Mouse (Mus musculus) heart, postnatal 4 days (tissue): ENCODE results near the gene Actn1. TPM values are rescaled to one million over a fixed set of nuclear protein-coding genes. Genes with fewer than 3 reads are reported as not detected.
A peak's percentile ranks its signal among the peaks of the same experiment; 100 is the strongest.
"Not testable (repeated sequence)": the region's sequence is repeated elsewhere in the genome, so short reads cannot be mapped to it uniquely, and the experiment has no call there.

ENCODE experiments used
- DNase-seq: peaks from one replicate; pipeline ENCODE4 v3.0.0; 2021
- total RNA-seq, 2 experiments: library from RNA; stranded (reverse); gene quantifications; 2 replicates each; pipeline ENCODE4 v1.2.3; 2021

The Actn1 gene
- 100 to 1,000 TPM; 114 to 116 TPM for total RNA-seq

GRCm38 (mm10) chr12:80260056-80260743 is at the start of gene Actn1:
TSS of gene Actn1 (minus strand) at chr12:80260371.
- peak; percentile 94 for DNase-seq

GRCm38 (mm10) chr12:80307556-80307955 is 47.4 kb upstream of the Actn1 start:
- DNase-seq: no peak

GRCm38 (mm10) chr12:80304518-80304917 is 44.3 kb upstream of the Actn1 start:
- no peak for DNase-seq

GRCm38 (mm10) chr12:80300833-80301456 is 40.8 kb upstream of the Actn1 start:
- DNase-seq: no peak

GRCm38 (mm10) chr12:80298714-80299113 is 38.5 kb upstream of the Actn1 start:
- no peak for DNase-seq

- no peak for DNase-seq
Observed at GRCm38 (mm10) chr12:80291895-80292435, 31.8 kb upstream of the Actn1 start.

- peak; percentile 29 for DNase-seq
Observed at GRCm38 (mm10) chr12:80290964-80291363, 30.8 kb upstream of the Actn1 start.

- DNase-seq: no peak
Observed at GRCm38 (mm10) chr12:80290483-80290882, 30.3 kb upstream of the Actn1 start.

GRCm38 (mm10) chr12:80289722-80290121 is 29.6 kb upstream of the Actn1 start:
- no peak for DNase-seq

GRCm38 (mm10) chr12:80285890-80286289 is 25.7 kb upstream of the Actn1 start:
- no peak for DNase-seq

GRCm38 (mm10) chr12:80284251-80284650 is 24.1 kb upstream of the Actn1 start:
- not testable (repeated sequence) for DNase-seq

- no peak for DNase-seq
Observed at GRCm38 (mm10) chr12:80278866-80279265, 18.7 kb upstream of the Actn1 start.

- no peak for DNase-seq
Observed at GRCm38 (mm10) chr12:80277428-80277827, 17.3 kb upstream of the Actn1 start.

GRCm38 (mm10) chr12:80275187-80275820 is 15.1 kb upstream of the Actn1 start:
- peak; percentile 41 for DNase-seq

GRCm38 (mm10) chr12:80273020-80273686 is 13.0 kb upstream of the Actn1 start:
- no peak for DNase-seq

- no peak for DNase-seq
Observed at GRCm38 (mm10) chr12:80271806-80272205, 11.6 kb upstream of the Actn1 start.

- peak; percentile 39 for DNase-seq
Observed at GRCm38 (mm10) chr12:80270924-80271323, 10.8 kb upstream of the Actn1 start.

GRCm38 (mm10) chr12:80269303-80269702 is 9.1 kb upstream of the Actn1 start:
- no peak for DNase-seq

- DNase-seq: no peak
Observed at GRCm38 (mm10) chr12:80267962-80268361, 7.8 kb upstream of the Actn1 start.

- not testable (repeated sequence) for DNase-seq
Observed at GRCm38 (mm10) chr12:80264388-80264787, 4.2 kb upstream of the Actn1 start.

GRCm38 (mm10) chr12:80260744-80261695 is 849 bp upstream of the Actn1 start:
- peak; percentile 67 for DNase-seq
